Mouse (Mus musculus) CH12.LX (cell line): ENCODE data around the gene Ncf4. TPM values are rescaled to one million over a fixed set of nuclear protein-coding genes. Genes with fewer than 3 reads are reported as not detected.

Experiments used
- DNase-seq: peaks from one replicate; pipeline ENCODE4 v3.0.0-alpha.2; 2013; ENCODE audit errors: extremely low read depth
- H3K27ac ChIP-seq: 2 replicates; pipeline ENCODE4 v1.5.1; 2012; ENCODE audit warnings: low read depth, mild to moderate bottlenecking, control low read depth, moderate library complexity; ENCODE audit not compliant: insufficient read depth
- H3K27me3 ChIP-seq: replicated peaks from 2 replicates; pipeline ENCODE3; 2012; ENCODE audit warnings: inconsistent platforms
- H3K36me3 ChIP-seq, 2 experiments: replicated peaks in 1 of 2; 2 replicates each; pipeline versions ENCODE3 to v1.6.1; 2012; ENCODE audit warnings: inconsistent platforms in 1 of 2, low read length in 1 of 2, mild to moderate bottlenecking in 1 of 2, mixed read lengths in 1 of 2, moderate library complexity in 1 of 2; ENCODE audit not compliant: control insufficient read depth in 1 of 2, insufficient read depth in 1 of 2
- H3K4me1 ChIP-seq, 2 experiments: 2 replicates each; pipeline ENCODE4 v1.6.1; 2012; ENCODE audit warnings: inconsistent platforms in 1 of 2, moderate library complexity in 1 of 2; ENCODE audit not compliant: insufficient read depth in 2 of 2, control insufficient read depth in 1 of 2
- H3K4me2 ChIP-seq: 2 replicates; pipeline ENCODE4 v1.6.1; 2012; ENCODE audit warnings: low read depth, mild to moderate bottlenecking, control low read depth; ENCODE audit not compliant: poor library complexity, insufficient read depth, severe bottlenecking
- H3K4me3 ChIP-seq, 3 experiments: fragments of 150-350 bp in 1 of 3; sonication (generic) in 1 of 3; replicated peaks in 1 of 3; 2 replicates each; pipeline versions ENCODE3 to v1.5.1; 2011 to 2012; ENCODE audit warnings: low read depth in 2 of 3, low read length in 2 of 3, mild to moderate bottlenecking in 2 of 3, moderate library complexity in 2 of 3, control low read depth in 1 of 3, improper control_type of control experiment in 1 of 3, inconsistent platforms in 1 of 3, mixed read lengths in 1 of 3; ENCODE audit not compliant: poor library complexity in 1 of 3
- H3K79me2 ChIP-seq: replicated peaks from 2 replicates; pipeline ENCODE4 v1.6.1; 2012; ENCODE audit warnings: mild to moderate bottlenecking, moderate library complexity; ENCODE audit not compliant: control insufficient read depth, poor library complexity, insufficient read depth, severe bottlenecking; ENCODE audit errors: extremely low read depth
- H3K9ac ChIP-seq: 2 replicates; pipeline ENCODE4 v1.6.1; 2012; ENCODE audit warnings: low read depth, mild to moderate bottlenecking, control low read depth, moderate library complexity; ENCODE audit not compliant: insufficient read depth
- H3K9me3 ChIP-seq: replicated peaks from 2 replicates; pipeline ENCODE3; 2012; ENCODE audit warnings: low read length, inconsistent platforms, mixed read lengths
- BHLHE40 ChIP-seq: IDR thresholded peaks from 2 replicates; pipeline ENCODE4 v1.6.1; 2011; ENCODE audit warnings: mild to moderate bottlenecking, low read depth, low read length, improper control_type of control experiment
- CHD2 ChIP-seq: IDR thresholded peaks from 2 replicates; pipeline ENCODE4 v1.6.1; 2011; ENCODE audit warnings: low read length, improper control_type of control experiment
- CTCF ChIP-seq, 2 experiments: IDR thresholded peaks in 1 of 2; conservative IDR thresholded peaks in 1 of 2; 2 replicates each; pipeline ENCODE4 v1.5.1; 2011 to 2012; ENCODE audit warnings: low read depth in 2 of 2, low read length in 2 of 2, improper control_type of control experiment in 1 of 2, inconsistent platforms in 1 of 2, mild to moderate bottlenecking in 1 of 2, moderate library complexity in 1 of 2
- HCFC1 ChIP-seq: IDR thresholded peaks from 2 replicates; pipeline ENCODE4 v1.6.1; 2012; ENCODE audit warnings: low read depth, mild to moderate bottlenecking, inconsistent platforms, low read length, improper control_type of control experiment
- IRF4 ChIP-seq: IDR thresholded peaks from 2 replicates; pipeline ENCODE4 v1.6.1; 2014; ENCODE audit warnings: low read depth, mild to moderate bottlenecking, inconsistent platforms, low read length, improper control_type of control experiment
- JUND ChIP-seq: conservative IDR thresholded peaks from 2 replicates; pipeline ENCODE4 v1.6.1; 2011; ENCODE audit warnings: low read depth, low read length, improper control_type of control experiment
- MAX ChIP-seq: IDR thresholded peaks from 2 replicates; pipeline ENCODE4 v1.6.1; 2011; ENCODE audit warnings: low read length, improper control_type of control experiment
- MAZ ChIP-seq: IDR thresholded peaks from 2 replicates; pipeline ENCODE4 v1.6.1; 2012; ENCODE audit warnings: low read depth, mild to moderate bottlenecking, inconsistent platforms, low read length, improper control_type of control experiment, moderate library complexity
- MXI1 ChIP-seq: IDR thresholded peaks from 2 replicates; pipeline ENCODE4 v1.6.1; 2011; ENCODE audit warnings: mild to moderate bottlenecking, low read depth, low read length, improper control_type of control experiment
- NELFE ChIP-seq: IDR thresholded peaks from 2 replicates; pipeline ENCODE4 v1.6.1; 2011; ENCODE audit warnings: low read depth, low read length, improper control_type of control experiment
- NRF1 ChIP-seq: IDR thresholded peaks from 2 replicates; pipeline ENCODE4 v1.6.1; 2014; ENCODE audit warnings: low read depth, mild to moderate bottlenecking, inconsistent platforms, low read length, improper control_type of control experiment, moderate library complexity
- PAX5 ChIP-seq: IDR thresholded peaks from 2 replicates; pipeline ENCODE4 v1.6.1; 2012; ENCODE audit warnings: low read length, inconsistent platforms, mixed read lengths
- POLR2A ChIP-seq: IDR thresholded peaks from 2 replicates; pipeline ENCODE4 v1.6.1; 2011; ENCODE audit warnings: low read depth, mild to moderate bottlenecking, improper control_type of control experiment, low read length
- POLR2AphosphoS2 ChIP-seq: IDR thresholded peaks from 2 replicates; pipeline ENCODE4 v1.6.1; 2011; ENCODE audit warnings: low read depth, low read length, improper control_type of control experiment
- RAD21 ChIP-seq: IDR thresholded peaks from 2 replicates; pipeline ENCODE4 v1.6.1; 2011; ENCODE audit warnings: low read depth, mild to moderate bottlenecking, low read length, improper control_type of control experiment, moderate library complexity
- SMC3 ChIP-seq: IDR thresholded peaks from 2 replicates; pipeline ENCODE4 v1.6.1; 2011; ENCODE audit warnings: low read depth, low read length, improper control_type of control experiment
- TBP ChIP-seq: conservative IDR thresholded peaks from 2 replicates; pipeline ENCODE4 v1.6.1; 2011; ENCODE audit warnings: low read depth, low read length, improper control_type of control experiment
- TCF12 ChIP-seq: IDR thresholded peaks from 2 replicates; pipeline ENCODE4 v1.6.1; 2014; ENCODE audit warnings: low read depth, mild to moderate bottlenecking, inconsistent platforms, low read length, improper control_type of control experiment
- UBTF ChIP-seq: IDR thresholded peaks from 2 replicates; pipeline ENCODE4 v1.6.1; 2012; ENCODE audit warnings: low read depth, mild to moderate bottlenecking, inconsistent platforms, low read length, improper control_type of control experiment, moderate library complexity
- USF1 ChIP-seq: IDR thresholded peaks from 2 replicates; pipeline ENCODE4 v1.6.1; 2014; ENCODE audit warnings: low read depth, mild to moderate bottlenecking, inconsistent platforms, low read length, improper control_type of control experiment
- ZKSCAN1 ChIP-seq: IDR thresholded peaks from 2 replicates; pipeline ENCODE4 v1.6.1; 2012; ENCODE audit warnings: low read depth, inconsistent platforms, low read length, improper control_type of control experiment, borderline replicate concordance
- ZMIZ1 ChIP-seq: IDR thresholded peaks from 2 replicates; pipeline ENCODE4 v1.6.1; 2012; ENCODE audit warnings: low read depth, mild to moderate bottlenecking, inconsistent platforms, low read length, improper control_type of control experiment
- dilution Hi-C: fragments of 300-500 bp; cut with MboI; formaldehyde crosslinking; loops from 2 replicates; pipeline ENCODE4 v1.14.3; 2020; ENCODE audit warnings: low sequenced_read_pairs; ENCODE audit not compliant: extremely low pct_unique_long_range_greater_than_20kb, extremely low pct_ligation_motif_present
- in situ Hi-C: fragments of 300-500 bp; cut with MboI; formaldehyde crosslinking; loops from 3 replicates; pipeline ENCODE4 v1.14.3; 2019; ENCODE audit warnings: low sequenced_read_pairs, low pct_ligation_motif_present, low pct_unique_long_range_greater_than_20kb, mixed read lengths
- polyA plus RNA-seq: library from polyadenylated mRNA; unstranded; fragments of >175 nt; gene quantifications from 2 replicates; pipeline ENCODE4 v1.2.1, GENCODE M21; 2012; ENCODE audit warnings: low read depth; ENCODE audit not compliant: insufficient read length
- total RNA-seq, 2 experiments: library from RNA; depleted of rRNA; stranded (reverse); fragments of 300-350 nt in 1 of 2; fragments of >200 nt in 1 of 2; gene quantifications; 2 replicates each; pipeline ENCODE4 v1.2.3; 2012 to 2014

The Ncf4 gene
- total and polyA plus RNA-seq, 3 experiments = 145 to 339 (median 177) TPM

DNA sequence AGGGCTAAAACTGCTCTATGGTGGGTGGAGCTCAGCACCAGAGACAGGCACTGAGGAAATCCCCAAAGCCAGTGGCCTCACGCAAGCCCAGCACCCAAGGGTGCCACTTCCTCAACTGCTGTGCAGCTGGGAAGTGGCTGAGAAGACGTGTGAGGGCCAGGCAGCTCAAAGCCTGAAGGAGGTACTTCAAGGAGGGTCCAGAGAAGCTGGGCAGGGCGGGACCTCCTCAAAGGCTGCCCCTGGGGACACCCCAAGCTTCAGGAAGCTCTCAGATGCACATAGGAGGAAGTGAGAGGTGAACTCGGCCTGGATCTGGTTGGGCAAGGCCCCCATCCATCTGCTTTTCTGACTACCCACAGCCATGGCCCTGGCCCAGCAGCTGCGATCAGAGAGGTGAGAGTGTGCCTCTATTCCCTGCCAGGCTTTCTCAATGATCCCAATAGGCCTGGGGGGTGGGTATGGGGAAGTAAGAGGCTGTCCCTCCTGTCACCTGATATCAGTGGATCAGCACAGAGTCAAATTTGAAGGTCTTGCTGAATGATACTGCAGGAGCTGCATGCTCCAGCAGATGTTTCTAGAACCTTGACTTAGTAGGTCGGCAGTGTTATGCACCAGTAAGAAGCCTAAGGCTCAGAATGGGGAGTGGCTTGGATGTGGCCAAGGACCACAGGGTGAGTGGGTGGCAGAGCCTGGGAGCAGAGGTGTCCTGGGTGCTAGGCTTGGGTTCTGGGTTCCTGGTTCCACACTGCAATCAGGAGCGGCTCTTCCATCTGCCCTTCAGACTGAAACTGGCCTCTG lies at the start of gene Ncf4 (continued):
- peak; percentile 68 for TF ChIP-seq NRF1

DNA sequence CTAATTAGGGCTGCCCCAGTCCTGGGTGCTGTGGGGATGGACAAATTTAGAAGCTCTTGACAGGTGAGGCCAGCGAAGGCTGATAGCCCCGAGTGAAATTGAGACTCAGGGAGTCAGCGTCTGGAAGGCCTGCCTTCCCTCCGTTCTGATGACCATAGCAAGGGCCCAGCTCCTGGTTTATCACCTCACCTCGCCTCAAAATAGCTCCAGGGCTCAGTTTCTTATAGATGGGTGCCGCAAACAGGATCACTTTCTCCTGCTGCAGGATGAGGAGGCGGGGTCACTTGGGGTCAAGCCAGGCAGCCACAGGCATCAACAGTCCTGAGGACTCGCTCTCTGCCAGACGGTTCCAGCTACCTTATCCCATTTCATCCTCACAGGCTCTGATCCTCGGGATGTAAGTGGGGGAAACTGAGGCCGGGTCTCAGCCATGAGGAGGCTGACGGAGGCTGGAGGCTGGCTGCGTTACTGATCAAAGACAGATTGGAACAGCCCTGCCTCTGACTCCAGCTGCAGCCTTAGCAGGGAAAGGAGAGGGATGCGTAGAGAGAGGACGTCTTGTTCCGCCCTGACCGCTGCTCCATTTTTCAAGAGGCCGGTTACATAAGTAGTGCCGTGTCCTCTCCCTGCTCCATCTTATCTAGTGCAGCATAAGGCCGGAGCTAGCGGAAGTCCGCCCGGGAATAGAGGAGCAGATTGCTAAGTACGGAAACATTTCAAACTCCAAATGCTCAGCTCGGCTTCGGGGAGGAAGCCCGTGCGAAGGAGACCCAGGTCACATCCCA lies 49.3 kb upstream of the Ncf4 start:
- peaks cover 27 to 87% of the 10 kb centered on the region in 2 experiments for H3K36me3 ChIP-seq
- dilution Hi-C loops (no loop called here), in situ Hi-C loops (loop anchor here (25.0 kb wide), 1 partner anchor 342 kb away; the partner anchor contains the start of genes C1qtnf6 and Sstr3)
- H3K4me1 ChIP-seq = peaks cover 0 to 10% of the 10 kb centered on the region in 2 experiments; a peak in 1 of 4 replicates
- H3K27me3 ChIP-seq = no peaks in the 10 kb centered on the region
- H3K9ac ChIP-seq = no peak overlapping the region
- H3K79me2 ChIP-seq = no peaks in the 10 kb centered on the region
- no peak overlapping the region for H3K27ac ChIP-seq
- H3K4me2 ChIP-seq = no peak overlapping the region
- DNase-seq = no peak
- H3K4me3 ChIP-seq = no peak overlapping the region
- TF ChIP-seq MXI1 (no peak), MAZ (no peak), POLR2AphosphoS2 (no peak), RAD21 (no peak), BHLHE40 (no peak), HCFC1 (no peak), CHD2 (no peak), ZKSCAN1 (no peak), NELFE (no peak), PAX5 (no peak), JUND (no peak)
- TF ChIP-seq, all 38 proteins: peak for 0
- no peaks in the 10 kb centered on the region for H3K9me3 ChIP-seq

GRCm38 (mm10) chr15:78204053-78204847 lies 40.4 kb upstream of the Ncf4 start:
- in situ Hi-C loops (no loop called here), dilution Hi-C loops (no loop called here)
- H3K27me3 ChIP-seq = no peaks in the 10 kb centered on the region
- peaks cover 12 to 54% of the 10 kb centered on the region in 2 experiments for H3K4me1 ChIP-seq
- peak overlapping the region; percentile 36; the same call in 1 of the 2 replicates for H3K27ac ChIP-seq
- H3K4me3 ChIP-seq = peak overlapping the region; percentile 32 to 55 (median 55)
- H3K9ac ChIP-seq = peak overlapping the region; percentile 45; the same call in 1 of the 2 replicates
- peaks cover 5 to 21% of the 10 kb centered on the region in 2 experiments for H3K36me3 ChIP-seq
- H3K4me2 ChIP-seq = peak overlapping the region; percentile 80
- DNase-seq = peak; percentile 62
- TF ChIP-seq BHLHE40 (peak; percentile 66), TBP (peak; percentile 86), CTCF (conservative IDR thresholded peaks at IDR 0.05 in 1 of 2, IDR thresholded peaks at IDR 0.05 in 1 of 2; ENCODE audit: low read depth in 2 of 2, low read length in 2 of 2) (peak in 1 of 2 experiments; percentile 70; a peak in 2 of 4 replicates), SMC3 (peak; percentile 54), UBTF (peak; percentile 62; the same call in 1 of the 2 replicates), IRF4 (peak; percentile 15; the same call in 1 of the 2 replicates), ZMIZ1 (no peak; the same call in 1 of the 2 replicates), TCF12 (peak; percentile 39; the same call in 1 of the 2 replicates), USF1 (no peak), POLR2A (peak; percentile 80), MAX (peak; percentile 32; the same call in 1 of the 2 replicates)
- no peaks in the 10 kb centered on the region; the same call in 1 of the 2 replicates for H3K79me2 ChIP-seq
- H3K9me3 ChIP-seq = peaks cover 8% of the 10 kb centered on the region
